Mouse (Mus musculus): ENCODE data around the gene Cfap206. TPM values are rescaled to one million over a fixed set of nuclear protein-coding genes. Genes with fewer than 3 reads are reported as not detected.

The Cfap206 gene
- polyA plus RNA-seq (2011; ENCODE audit: insufficient read depth, insufficient read length, low read depth, missing spikeins) = 1.4 TPM in 1 of 2 replicates, not detected in the other

DNA sequence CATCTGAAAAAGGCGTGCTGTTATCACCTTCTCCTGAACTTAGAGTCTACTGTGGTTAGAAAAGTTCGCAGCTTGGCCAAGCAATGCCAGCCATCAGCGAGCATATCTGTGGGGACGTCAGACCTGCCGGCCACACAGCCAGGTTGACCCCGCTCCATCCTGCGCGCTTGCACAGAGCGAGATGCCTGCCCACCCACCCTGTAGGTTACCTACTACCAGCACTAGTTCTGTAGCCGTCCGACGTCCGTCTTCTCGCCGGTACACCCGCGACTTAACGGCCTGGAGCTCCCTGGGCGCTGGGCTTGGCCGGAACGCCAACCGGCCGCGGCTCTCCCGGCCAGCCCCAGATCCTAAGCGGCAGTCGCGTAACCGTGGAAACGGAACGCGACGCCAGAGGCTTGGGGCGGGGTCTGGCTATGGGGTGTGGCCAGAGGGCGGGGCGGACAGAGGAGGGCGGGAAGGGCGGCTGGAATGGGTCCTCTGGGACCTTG lies at the start of gene Cfap206:
TSS of gene Cfap206 (minus strand) at position 356 of the 491 bp plus-strand sequence.
- H3K9ac ChIP-seq (ENCODE audit: low read depth, poor library complexity, severe bottlenecking) = no peak within 1 kb of the TSS
- no peaks in the 10 kb centered on the region for H3K9me3 ChIP-seq (replicated peaks; ENCODE audit: control insufficient read depth, insufficient read depth, low read length, poor library complexity, severe bottlenecking)
- H3K27me3 ChIP-seq (ENCODE audit: control insufficient read depth, insufficient read depth, low read length, poor library complexity, severe bottlenecking) = no peaks in the 10 kb centered on the region
- no peaks in the 10 kb centered on the region for H3K4me1 ChIP-seq (ENCODE audit: control insufficient read depth, insufficient read depth, low read length)
- H3K36me3 ChIP-seq (ENCODE audit: control insufficient read depth, insufficient read depth, low read length, poor library complexity, severe bottlenecking) = no peaks in the 10 kb centered on the region
- H3K4me3 ChIP-seq (ENCODE audit: low read depth, low read length) = peak within 1 kb of the TSS; percentile 80
- TF ChIP-seq CTCF (IDR thresholded peaks at IDR 0.05; ENCODE audit: low read depth, low read length) = no peak
- no peak for TF ChIP-seq POLR2A (IDR thresholded peaks at IDR 0.05; ENCODE audit: insufficient read depth, low read length)
- no peak for TF ChIP-seq EP300 (IDR thresholded peaks at IDR 0.05; ENCODE audit: insufficient read depth, low read depth, low read length)
- H3K27ac ChIP-seq (ENCODE audit: insufficient read depth, low read length) = no peak within 1 kb of the TSS

DNA sequence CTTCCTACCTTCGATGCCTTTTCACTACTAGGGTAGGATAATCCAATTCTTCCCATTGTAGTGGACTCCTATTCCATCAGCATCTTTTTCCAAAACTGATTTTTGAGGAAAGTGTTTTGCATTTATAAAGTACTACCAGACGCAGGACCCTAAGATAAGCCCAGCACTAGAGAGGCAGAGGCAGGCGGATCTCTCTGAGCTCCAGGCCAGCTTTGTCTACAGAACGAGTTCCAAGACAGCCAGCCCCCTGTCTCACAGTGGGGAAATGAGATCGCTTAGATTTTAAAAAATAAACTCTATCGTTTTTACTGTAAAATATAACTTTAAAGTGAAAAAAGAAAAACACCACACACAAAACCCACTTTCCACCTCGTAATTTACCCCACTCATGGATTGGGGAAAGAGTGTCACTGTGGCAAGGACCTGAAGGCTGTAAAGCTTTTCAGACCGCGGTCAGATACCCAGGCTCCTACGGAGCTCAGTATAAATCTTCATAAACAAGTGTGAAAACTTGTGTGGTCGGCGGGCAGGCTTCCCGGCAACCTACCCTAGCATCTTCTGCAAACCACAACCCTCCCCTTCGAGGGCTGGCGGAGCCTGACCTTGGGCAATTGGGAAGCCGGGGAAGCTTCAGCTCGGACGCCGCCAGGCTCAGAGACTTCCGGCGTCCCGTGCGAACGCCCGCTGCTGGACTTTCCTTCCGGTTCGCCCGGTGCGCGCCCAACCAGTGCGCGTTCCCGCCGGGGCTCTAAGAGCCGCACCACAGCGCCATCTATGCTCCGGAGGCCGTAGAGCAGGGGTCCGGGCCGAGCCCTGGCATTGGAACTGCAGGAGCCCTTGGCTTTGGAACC lies 47.9 kb upstream of the Cfap206 start, which contains the start of gene Smim8:
TSS of gene Smim8 (minus strand) at position 747 of the 851 bp plus-strand sequence.
- Histone ChIP-seq H3K27ac (ENCODE audit: insufficient read depth, low read length) (peak within 1 kb of the TSS; percentile 51; the same call in 1 of the 2 replicates), H3K9me3 (replicated peaks; ENCODE audit: control insufficient read depth, insufficient read depth, low read length, poor library complexity, severe bottlenecking) (no peaks in the 10 kb centered on the region), H3K27me3 (ENCODE audit: control insufficient read depth, insufficient read depth, low read length, poor library complexity, severe bottlenecking) (no peaks in the 10 kb centered on the region), H3K9ac (ENCODE audit: low read depth, poor library complexity, severe bottlenecking) (peak within 1 kb of the TSS; percentile 52), H3K4me3 (ENCODE audit: low read depth, low read length) (peak within 1 kb of the TSS; percentile 88), H3K4me1 (ENCODE audit: control insufficient read depth, insufficient read depth, low read length) (peaks cover 1% of the 10 kb centered on the region), H3K36me3 (ENCODE audit: control insufficient read depth, insufficient read depth, low read length, poor library complexity, severe bottlenecking) (no peaks in the 10 kb centered on the region)
- TF ChIP-seq POLR2A (IDR thresholded peaks at IDR 0.05; ENCODE audit: insufficient read depth, low read length) (peak; percentile 46), CTCF (IDR thresholded peaks at IDR 0.05; ENCODE audit: low read depth, low read length) (peak; percentile 72), EP300 (IDR thresholded peaks at IDR 0.05; ENCODE audit: insufficient read depth, low read depth, low read length) (0 out of 2 replicates have a peak, but pooled peaks have one; percentile 24)

DNA sequence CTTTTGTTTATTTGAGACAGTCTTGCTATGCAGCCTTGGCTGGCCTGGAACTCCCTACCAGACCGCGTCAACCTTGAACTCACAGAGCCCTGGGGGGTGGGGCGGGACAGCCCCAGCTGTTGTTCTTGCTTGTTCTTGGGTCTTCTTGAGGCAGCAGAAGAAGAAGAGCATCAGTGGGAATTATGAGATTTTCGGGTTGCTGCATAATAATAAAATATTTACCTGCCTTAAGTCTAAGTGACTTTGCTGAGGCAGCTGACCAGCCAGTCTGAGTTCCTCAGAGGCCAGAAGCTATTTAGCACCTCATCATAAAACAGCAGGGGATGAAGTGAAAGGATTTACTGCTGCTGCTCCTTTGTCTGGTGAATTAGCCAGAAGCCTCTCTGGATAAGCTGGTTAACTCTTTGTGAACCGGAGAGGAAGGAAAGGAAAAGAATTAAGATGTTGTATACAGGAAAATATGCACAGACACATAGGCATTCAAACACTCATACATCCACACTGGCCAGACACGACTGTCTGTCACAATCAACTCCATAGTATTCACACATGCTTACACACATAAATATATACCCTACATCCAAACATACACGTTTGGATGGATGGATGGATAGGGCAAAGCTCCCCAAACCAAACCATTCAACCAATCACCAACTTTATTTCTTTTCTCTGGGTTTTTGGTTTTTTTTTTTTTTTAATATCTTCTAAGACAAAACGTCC lies 41.8 kb upstream of the Cfap206 start:
- Histone ChIP-seq H3K4me3 (ENCODE audit: low read depth, low read length) (no peak overlapping the region), H3K36me3 (ENCODE audit: control insufficient read depth, insufficient read depth, low read length, poor library complexity, severe bottlenecking) (no peaks in the 10 kb centered on the region), H3K27me3 (ENCODE audit: control insufficient read depth, insufficient read depth, low read length, poor library complexity, severe bottlenecking) (no peaks in the 10 kb centered on the region), H3K4me1 (ENCODE audit: control insufficient read depth, insufficient read depth, low read length) (peaks cover 1% of the 10 kb centered on the region), H3K9ac (ENCODE audit: low read depth, poor library complexity, severe bottlenecking) (no peak overlapping the region), H3K27ac (ENCODE audit: insufficient read depth, low read length) (no peak overlapping the region), H3K9me3 (replicated peaks; ENCODE audit: control insufficient read depth, insufficient read depth, low read length, poor library complexity, severe bottlenecking) (no peaks in the 10 kb centered on the region)
- TF ChIP-seq POLR2A (IDR thresholded peaks at IDR 0.05; ENCODE audit: insufficient read depth, low read length) (no peak), EP300 (IDR thresholded peaks at IDR 0.05; ENCODE audit: insufficient read depth, low read depth, low read length) (no peak), CTCF (IDR thresholded peaks at IDR 0.05; ENCODE audit: low read depth, low read length) (no peak)

DNA sequence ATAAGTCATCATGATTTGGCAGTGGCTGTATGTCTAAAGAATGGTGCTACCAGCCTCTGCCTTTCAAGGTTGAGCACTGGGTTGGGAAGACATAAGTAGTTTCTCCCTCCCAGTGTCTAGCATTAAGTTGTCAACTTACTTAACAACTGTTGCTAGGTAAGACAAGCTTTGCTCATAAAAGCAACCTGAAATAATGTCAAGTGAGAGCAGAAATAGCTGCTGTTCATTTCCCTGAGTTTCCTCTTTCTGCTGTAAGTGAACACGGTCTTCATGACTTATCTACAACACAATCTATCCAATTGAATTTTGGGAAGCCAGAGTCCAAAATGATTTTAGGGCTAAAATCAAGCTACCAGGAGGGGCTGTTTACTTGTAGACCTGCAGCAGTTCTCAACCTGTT lies 26.2 kb upstream of the Cfap206 start, which contains the start of gene Gm136:
TSS of gene Gm136 (minus strand) at position 101 of the 400 bp plus-strand sequence.
- H3K9me3 ChIP-seq (replicated peaks; ENCODE audit: control insufficient read depth, insufficient read depth, low read length, poor library complexity, severe bottlenecking) = no peaks in the 10 kb centered on the region
- H3K27me3 ChIP-seq (ENCODE audit: control insufficient read depth, insufficient read depth, low read length, poor library complexity, severe bottlenecking) = no peaks in the 10 kb centered on the region; the same call in 1 of the 2 replicates
- H3K4me3 ChIP-seq (ENCODE audit: low read depth, low read length) = no peak within 1 kb of the TSS
- H3K27ac ChIP-seq (ENCODE audit: insufficient read depth, low read length) = no peak within 1 kb of the TSS
- TF ChIP-seq EP300 (IDR thresholded peaks at IDR 0.05; ENCODE audit: insufficient read depth, low read depth, low read length) = no peak
- TF ChIP-seq POLR2A (IDR thresholded peaks at IDR 0.05; ENCODE audit: insufficient read depth, low read length) = no peak
- TF ChIP-seq CTCF (IDR thresholded peaks at IDR 0.05; ENCODE audit: low read depth, low read length) = no peak
- H3K4me1 ChIP-seq (ENCODE audit: control insufficient read depth, insufficient read depth, low read length) = no peaks in the 10 kb centered on the region
- H3K9ac ChIP-seq (ENCODE audit: low read depth, poor library complexity, severe bottlenecking) = no peak within 1 kb of the TSS
- no peaks in the 10 kb centered on the region for H3K36me3 ChIP-seq (ENCODE audit: control insufficient read depth, insufficient read depth, low read length, poor library complexity, severe bottlenecking)

DNA sequence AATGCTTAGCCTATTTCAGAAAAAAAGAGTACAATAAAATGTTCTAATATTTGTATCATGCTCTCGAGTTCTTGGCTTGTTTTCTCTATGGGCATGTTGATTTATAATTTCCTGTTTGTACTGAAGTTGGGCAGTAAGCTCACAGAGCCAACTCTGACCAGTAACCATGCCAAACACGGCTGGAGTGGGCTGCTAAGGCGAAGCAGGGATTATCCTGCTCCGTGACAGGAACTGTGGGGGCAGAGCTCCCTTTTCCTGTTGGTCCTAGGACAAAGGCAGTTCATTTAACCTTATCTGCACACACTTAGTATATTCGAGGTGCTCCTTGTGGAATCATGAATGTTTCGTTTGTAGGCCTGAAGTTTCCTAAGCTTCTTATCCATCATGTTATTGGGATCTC lies 19.2 kb upstream of the Cfap206 start:
- no peak overlapping the region for H3K9ac ChIP-seq (ENCODE audit: low read depth, poor library complexity, severe bottlenecking)
- H3K4me1 ChIP-seq (ENCODE audit: control insufficient read depth, insufficient read depth, low read length) = no peaks in the 10 kb centered on the region
- no peak overlapping the region for H3K27ac ChIP-seq (ENCODE audit: insufficient read depth, low read length)
- no peaks in the 10 kb centered on the region for H3K9me3 ChIP-seq (replicated peaks; ENCODE audit: control insufficient read depth, insufficient read depth, low read length, poor library complexity, severe bottlenecking)
- no peak overlapping the region for H3K4me3 ChIP-seq (ENCODE audit: low read depth, low read length)
- no peaks in the 10 kb centered on the region for H3K27me3 ChIP-seq (ENCODE audit: control insufficient read depth, insufficient read depth, low read length, poor library complexity, severe bottlenecking)
- no peaks in the 10 kb centered on the region for H3K36me3 ChIP-seq (ENCODE audit: control insufficient read depth, insufficient read depth, low read length, poor library complexity, severe bottlenecking)
- TF ChIP-seq EP300 (IDR thresholded peaks at IDR 0.05; ENCODE audit: insufficient read depth, low read depth, low read length) = no peak
- TF ChIP-seq POLR2A (IDR thresholded peaks at IDR 0.05; ENCODE audit: insufficient read depth, low read length) = no peak

All from ES-Bruce4 (cell line).